Mouse (Mus musculus): ENCODE measurements at regions not wholly inside any gene's neighbourhood (a gene's known extent, or its start where the extent isn't known, plus 50 kb on each side); places are given as distances from the start of the nearest gene placed in this dataset.

GRCm38 (mm10) chr5:106392213-106392612 is 65.8 kb downstream of the Barhl2 start:
- DNase-seq, result no peak

GRCm38 (mm10) chr5:106386621-106387020 is 71.3 kb downstream of the Barhl2 start:
- DNase-seq, result no peak

GRCm38 (mm10) chr5:106385838-106386237 is 72.1 kb downstream of the Barhl2 start:
- DNase-seq, result no peak

GRCm38 (mm10) chr5:106385219-106385618 is 72.7 kb downstream of the Barhl2 start:
- DNase-seq, result no peak

- DNase-seq, result no peak
These were observed 73.7 kb downstream of the Barhl2 start for GRCm38 (mm10) chr5:106384138-106384770.

- DNase-seq, result peak in 1 of 2 experiments; percentile 15
These were observed 76.0 kb downstream of the Barhl2 start for GRCm38 (mm10) chr5:106381919-106382318.

GRCm38 (mm10) chr5:106380631-106381285 is 77.2 kb downstream of the Barhl2 start:
- no peak for DNase-seq

- peak in 1 of 2 experiments; percentile 5 for DNase-seq
These were observed 81.0 kb downstream of the Barhl2 start for GRCm38 (mm10) chr5:106376781-106377525.

- no peak for DNase-seq
These were observed 90.1 kb downstream of the Barhl2 start for GRCm38 (mm10) chr5:106367831-106368230.

GRCm38 (mm10) chr5:106367312-106367711 is 90.7 kb downstream of the Barhl2 start:
- DNase-seq, result no peak

GRCm38 (mm10) chr5:106366006-106366405 is 92.0 kb downstream of the Barhl2 start:
- DNase-seq, result no peak

GRCm38 (mm10) chr5:106365094-106365493 is 92.9 kb downstream of the Barhl2 start:
- peak; percentile 5 to 11 for DNase-seq

- no peak for DNase-seq
These were observed 106.6 kb downstream of the Barhl2 start for GRCm38 (mm10) chr5:106351348-106351747.

GRCm38 (mm10) chr5:106349851-106350515 is 108.0 kb downstream of the Barhl2 start:
- DNase-seq, result no peak

GRCm38 (mm10) chr5:106344308-106344707 is 113.7 kb downstream of the Barhl2 start:
- no peak for DNase-seq

GRCm38 (mm10) chr5:106343601-106344000 is 114.4 kb downstream of the Barhl2 start:
- no peak for DNase-seq

GRCm38 (mm10) chr5:106341361-106341760 is 116.6 kb downstream of the Barhl2 start:
- no peak for DNase-seq

GRCm38 (mm10) chr5:106335639-106336038 is 122.3 kb downstream of the Barhl2 start:
- DNase-seq, result no peak

- no peak for DNase-seq
These were observed 130.3 kb downstream of the Barhl2 start for GRCm38 (mm10) chr5:106327592-106328150.

- no peak for DNase-seq
These were observed 135.3 kb downstream of the Barhl2 start for GRCm38 (mm10) chr5:106322574-106323215.

GRCm38 (mm10) chr5:106321426-106321825 is 136.5 kb downstream of the Barhl2 start:
- peak; percentile 63 to 68 for DNase-seq

GRCm38 (mm10) chr5:106321023-106321422 is 136.9 kb downstream of the Barhl2 start:
- DNase-seq, result peak in 1 of 2 experiments; percentile 16

All from kidney, postnatal 36 days (tissue).